Mouse (Mus musculus) left cerebral cortex, postnatal 25 days (tissue): ENCODE results near the gene Polr3k. TPM values are rescaled to one million over a fixed set of nuclear protein-coding genes. Genes with fewer than 3 reads are reported as not detected.

ENCODE experiments used
- DNase-seq, 2 experiments: peaks; one replicate each; pipeline ENCODE4 v3.0.0; 2022; ENCODE audit warnings: low spot score in 2 of 2, mixed read lengths in 1 of 2
- intact Hi-C: fragments of 180-260 bp; cut with DNase I; formaldehyde crosslinking; loops from one replicate; pipeline ENCODE4 v1.15.1; 2025
- total RNA-seq, 2 experiments: library from RNA; stranded (reverse); gene quantifications; 2 replicates each; pipeline ENCODE4 v1.2.3; 2021

Gene Polr3k
- total RNA-seq = 10 to 100 TPM; 30.2 to 33.4 TPM

DNA sequence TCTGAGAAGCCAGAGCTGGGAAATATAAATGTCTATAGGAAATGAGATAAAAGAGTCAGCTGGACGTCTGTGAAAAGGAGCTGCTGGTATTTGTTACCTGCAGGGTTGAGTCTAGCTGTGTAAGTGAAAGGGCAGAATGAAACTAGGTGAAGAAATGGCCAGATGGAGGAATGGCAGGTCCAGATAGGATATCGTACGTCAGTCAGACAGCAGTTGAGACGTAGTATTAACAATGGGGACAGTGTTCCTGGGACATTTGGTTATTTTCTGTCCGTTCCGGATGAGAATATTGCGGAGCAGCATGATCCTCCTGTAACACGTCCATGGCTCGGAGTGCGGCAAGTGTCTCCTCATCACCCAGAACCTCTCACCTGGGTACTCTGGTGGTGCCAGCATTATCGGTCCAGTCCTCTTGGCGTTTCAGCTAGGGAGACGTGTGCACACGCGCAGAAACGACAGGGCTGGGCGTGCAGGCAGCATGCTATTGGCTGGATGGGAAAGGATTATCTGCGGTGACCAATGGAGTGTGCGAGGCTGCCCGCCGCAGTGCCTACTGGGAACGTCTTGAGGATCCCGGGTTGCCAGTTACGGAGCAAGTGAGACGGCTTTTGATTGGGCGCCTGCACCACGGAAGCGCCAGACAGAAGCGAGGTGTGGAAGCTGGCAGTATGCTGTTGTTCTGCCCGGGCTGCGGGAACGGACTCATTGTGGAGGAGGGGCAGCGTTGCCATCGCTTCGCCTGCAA is at the start of gene Polr3k:
Gene Polr3k, plus strand, starts transcription at position 547 of the 745 bp plus-strand sequence.
- intact Hi-C loops = no loop called here
- DNase-seq = peak; percentile 97 to 99

DNA sequence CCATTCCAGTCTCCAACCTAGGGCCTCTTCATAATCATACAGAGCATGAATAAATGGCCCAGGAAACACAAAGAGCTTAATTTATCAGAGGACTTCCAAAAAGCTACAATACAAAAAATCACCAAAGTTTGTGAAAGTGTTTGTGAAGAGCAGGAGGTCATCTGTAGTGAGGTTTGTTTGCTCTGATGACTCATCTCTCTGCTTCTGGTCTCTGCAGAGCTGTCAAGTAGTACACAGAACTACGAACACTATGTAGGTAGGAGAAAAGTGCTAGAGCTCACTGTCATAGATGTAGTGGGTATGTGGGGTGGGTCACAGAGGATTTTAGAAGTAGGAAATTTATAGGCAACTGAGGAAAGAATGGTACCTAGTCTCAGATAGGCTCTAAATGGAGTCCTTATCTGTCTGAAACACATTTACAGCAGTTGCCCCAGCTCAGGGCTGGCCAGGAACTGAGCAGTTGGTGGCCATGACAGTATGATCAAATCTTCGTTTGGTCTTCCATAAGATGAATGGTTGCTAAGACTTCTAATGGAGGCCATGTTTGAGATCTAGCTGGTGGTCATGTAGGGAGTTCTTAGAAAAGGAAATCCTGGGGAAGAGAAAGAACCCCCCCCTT is 35.0 kb upstream of the Polr3k start:
- DNase-seq = no peak
- intact Hi-C loops = no loop called here

DNA sequence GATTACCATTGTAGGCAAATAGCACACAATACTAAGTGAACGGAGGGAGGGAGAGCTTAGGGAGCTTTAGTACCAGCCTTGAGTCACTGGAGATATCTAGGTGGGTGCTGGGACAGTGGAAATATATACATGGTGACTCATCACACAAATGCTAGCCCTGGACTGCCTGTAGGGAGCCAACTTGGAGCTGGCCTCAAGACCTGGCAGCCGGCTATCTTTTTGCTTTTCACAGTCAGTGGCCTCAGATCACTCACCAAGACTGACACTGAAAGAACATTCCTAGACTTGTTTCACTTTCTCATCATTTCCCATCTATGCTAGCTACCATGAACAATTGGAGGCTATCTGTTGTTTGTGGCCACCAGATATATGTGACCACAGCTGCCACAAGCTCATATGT is 31.4 kb upstream of the Polr3k start:
- DNase-seq = no peak
- intact Hi-C loops = loop anchor here (10.0 kb wide), 1 partner anchor 108 kb away; no protein-coding TSS in a partner anchor

DNA sequence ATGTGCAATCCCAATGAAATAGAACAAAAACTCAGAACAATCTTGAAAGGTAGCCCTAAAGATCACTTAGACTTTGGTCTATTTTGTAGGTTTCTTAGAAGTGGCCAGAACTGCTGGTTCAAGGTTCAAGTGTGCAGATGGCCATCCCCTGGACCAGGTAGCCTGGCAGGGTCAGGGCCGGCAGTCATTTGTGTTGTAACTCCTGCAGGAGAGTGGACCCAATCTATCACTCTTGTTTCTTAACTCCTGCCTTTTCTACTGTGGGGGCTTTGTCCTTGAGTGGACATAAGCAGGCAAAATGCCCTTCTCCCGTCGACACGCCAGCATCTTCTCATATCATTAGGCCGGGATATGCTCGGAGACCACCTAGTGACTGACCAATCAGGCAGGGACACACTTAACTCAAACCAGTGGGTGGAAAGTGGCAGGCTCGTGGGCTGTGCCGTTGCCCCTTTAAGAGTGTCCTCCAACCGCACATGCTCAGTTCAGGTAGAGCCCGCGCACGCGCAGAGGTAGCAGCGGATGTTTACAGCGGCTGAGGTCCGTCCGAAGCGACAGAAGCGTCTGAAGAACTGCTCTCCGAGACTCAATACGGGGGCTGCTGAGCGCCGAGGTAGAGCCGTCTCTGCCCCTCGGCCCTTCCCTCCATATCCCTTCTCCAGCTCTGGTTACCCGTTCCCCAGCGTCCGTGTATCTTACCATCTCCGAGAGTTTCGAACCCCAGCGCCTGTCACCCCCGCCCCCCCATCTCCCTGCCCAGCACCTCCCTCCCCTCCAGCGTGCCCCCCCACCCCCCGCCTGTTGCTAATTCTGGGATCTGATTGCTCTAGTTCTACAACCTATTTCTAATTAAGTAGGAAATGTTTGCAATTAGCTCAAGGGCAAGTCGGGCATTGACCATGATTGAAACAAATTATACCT is 26.5 kb upstream of the Polr3k start, which contains the start of gene Pcmtd2:
Gene Pcmtd2, plus strand, starts transcription at position 483 of the 921 bp plus-strand sequence.
- peak; percentile 93 to 96 for DNase-seq

DNA sequence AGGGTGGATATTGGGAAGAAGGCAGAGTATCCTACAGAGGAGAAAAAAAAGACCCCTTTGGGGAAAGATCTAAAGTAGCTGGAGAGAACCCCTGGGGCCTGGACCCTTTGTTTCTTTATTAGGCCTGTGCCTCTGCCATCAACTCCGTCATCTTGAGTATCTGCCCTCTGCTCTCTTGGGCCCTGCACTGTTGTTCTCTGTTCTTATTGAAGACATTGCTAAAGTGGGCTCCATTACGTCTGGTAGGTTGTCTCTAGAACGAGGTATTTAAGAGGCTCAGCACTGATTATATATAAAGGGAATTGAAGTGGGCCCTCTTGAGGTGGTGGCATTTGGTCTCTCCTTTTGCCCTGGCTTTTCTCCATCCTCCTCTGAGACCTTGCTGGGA is 25.9 kb upstream of the Polr3k start:
- peak; percentile 9 to 10 for DNase-seq
- intact Hi-C loops = loop anchor here (5.0 to 10.0 kb wide), 2 partner anchors 71 to 113 kb away; no protein-coding TSS in a partner anchor

More for the DNA sequence above, 26.5 kb upstream of the Polr3k start, which contains the start of gene Pcmtd2:
- intact Hi-C loops = loop anchor here (5.0 to 10.0 kb wide), 2 partner anchors 70 to 113 kb away; no protein-coding TSS in a partner anchor

DNA sequence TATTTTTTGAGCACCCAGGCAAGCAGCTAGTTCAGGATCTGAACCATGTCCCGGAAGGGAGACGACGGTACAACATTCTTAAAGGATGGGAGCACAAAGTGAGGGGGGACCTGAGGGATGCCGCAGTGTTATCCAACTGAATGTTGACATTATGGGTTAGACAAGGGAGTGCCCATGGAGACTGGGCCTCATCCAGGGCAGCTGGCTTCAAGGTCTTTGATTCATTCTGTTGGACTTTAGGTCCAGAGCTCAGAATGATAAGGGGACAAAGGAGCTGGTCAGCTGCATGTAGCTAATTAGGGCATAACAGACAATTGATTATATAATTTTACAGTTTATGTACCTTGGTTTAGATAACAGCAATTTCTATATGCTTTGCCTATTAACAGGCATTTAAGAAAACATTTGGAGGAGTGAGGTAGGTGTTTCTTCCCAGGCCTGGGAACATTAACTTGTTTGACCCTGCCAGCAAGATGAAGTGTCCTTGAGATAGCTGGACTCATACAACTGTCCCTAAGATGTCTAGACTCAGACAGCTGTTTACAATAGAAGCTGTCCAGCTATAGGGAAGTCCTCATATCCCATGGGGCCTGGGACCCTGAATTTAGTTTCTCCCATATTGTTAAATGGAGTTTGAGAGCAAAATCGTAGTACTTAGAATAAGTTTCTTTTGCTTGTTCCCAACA is 18.3 kb upstream of the Polr3k start:
- intact Hi-C loops = loop anchor here (10.0 kb wide), 1 partner anchor 201 kb away; no protein-coding TSS in a partner anchor
- no peak for DNase-seq

DNA sequence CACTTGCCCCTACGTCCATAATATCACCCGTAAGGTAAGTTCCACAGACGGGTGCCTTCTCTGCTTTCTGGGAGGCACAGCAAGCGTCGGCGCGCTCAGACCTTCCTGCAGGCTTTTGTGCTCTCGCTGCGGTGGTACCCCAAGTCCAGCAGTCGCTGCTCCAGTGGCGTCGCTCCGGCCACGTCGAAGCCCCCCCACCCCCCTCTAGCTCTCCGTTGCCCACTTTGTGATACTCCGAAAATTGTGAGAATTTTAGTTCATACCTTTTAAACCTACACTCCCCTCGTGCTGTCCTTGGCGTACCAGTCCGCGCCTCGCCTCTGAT is 361 bp downstream of the Polr3k start:
- intact Hi-C loops = no loop called here
- DNase-seq = no peak

DNA sequence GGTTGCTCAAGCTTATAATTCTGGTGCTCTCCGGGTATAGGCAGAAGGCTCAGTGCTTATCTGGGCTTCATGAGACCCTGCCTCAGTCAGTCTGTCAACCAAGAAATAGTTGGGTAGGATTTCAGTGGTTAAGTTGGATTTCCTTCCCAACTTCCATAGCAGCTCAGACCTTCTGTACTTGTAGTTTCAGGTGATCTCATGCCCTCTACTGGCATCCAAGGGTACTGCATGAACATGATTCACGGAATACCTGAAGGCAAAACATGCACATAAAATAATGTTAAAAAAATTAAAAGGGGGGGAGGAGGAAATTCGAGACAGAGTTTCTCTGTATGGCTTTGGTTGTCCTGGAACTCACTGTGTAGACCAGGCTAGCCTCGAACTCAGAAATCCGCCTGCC is 2.8 kb downstream of the Polr3k start:
- intact Hi-C loops = loop anchor here (1.0 kb wide), 1 partner anchor 145 kb away; no protein-coding TSS in a partner anchor

DNA sequence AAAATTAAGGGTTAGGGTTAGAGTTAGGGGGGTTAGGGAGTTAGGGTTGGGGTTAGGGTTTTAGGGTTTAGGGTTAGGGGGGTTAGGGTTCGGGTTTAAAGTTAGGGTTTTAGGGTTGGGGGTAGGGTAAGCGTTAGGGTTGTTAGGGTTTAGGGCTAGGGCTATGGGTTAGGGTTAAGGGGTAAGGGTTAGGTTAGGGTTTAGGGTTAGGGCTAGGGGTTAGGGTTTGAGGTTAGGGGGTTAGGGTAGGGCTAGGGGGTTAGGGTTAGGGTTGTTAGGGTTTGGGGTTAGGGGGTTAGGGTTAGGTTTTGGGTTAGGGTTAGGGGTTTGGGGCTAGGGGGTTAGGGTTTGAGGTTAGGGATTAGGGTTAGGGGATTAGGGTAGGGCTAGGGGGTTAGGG is 6.9 kb downstream of the Polr3k start:
- no peak for DNase-seq
- intact Hi-C loops = no loop called here

More for the DNA sequence above, 2.8 kb downstream of the Polr3k start:
- DNase-seq = peak; percentile 80 to 85

DNA sequence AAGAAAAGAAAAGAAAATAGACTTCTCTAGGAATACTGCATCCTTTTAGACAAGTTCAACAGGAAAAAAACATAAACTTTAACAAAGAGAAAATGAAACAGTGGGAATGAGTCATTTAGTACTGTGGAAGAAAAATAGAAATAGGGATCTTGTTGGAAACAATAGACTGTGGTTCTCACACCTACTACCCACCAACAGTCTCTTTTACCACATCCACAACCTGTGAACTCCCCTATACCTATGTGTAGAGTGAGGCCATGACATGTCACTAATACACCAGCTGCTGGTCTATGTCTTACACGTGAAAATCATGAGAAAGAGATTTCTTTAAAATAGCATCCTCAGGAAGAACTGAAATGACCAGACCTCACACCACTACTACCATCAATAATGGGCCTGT is 14.8 kb downstream of the Polr3k start:
- intact Hi-C loops = no loop called here
- no peak for DNase-seq

DNA sequence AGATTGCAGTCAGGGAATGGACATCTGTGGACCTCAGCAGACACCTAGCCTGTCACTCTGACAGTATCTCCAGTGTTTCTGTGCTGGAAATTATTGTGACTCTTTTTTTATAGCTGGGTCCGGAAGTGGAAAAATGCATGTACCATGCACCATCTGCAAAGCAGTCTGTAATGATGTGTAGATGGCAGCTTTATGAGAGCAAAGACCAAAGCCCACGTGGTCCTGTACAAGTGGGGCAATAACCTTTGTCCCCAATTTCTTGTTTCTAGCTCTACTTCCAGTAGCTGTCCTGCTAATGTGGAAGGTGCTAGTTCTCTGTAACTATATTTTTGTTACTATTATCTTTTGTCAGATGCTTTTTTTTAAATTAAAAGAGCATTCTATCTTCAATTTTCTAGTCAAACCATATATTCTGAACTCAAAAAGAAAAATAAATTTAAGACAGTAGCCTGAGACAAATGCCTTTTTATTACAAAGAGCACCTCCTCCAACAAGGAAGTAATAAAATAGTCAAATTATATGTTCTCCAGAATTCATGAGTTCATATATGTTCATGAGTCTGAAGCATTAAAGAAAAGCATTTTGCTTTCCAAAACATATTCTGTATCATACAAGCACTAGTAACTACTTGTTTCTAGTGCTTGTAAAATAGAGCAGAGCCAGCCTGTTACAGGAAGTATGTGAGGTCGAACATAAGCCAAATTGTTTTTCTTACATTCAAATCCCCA is 19.0 kb downstream of the Polr3k start:
- no peak for DNase-seq
- intact Hi-C loops = no loop called here

DNA sequence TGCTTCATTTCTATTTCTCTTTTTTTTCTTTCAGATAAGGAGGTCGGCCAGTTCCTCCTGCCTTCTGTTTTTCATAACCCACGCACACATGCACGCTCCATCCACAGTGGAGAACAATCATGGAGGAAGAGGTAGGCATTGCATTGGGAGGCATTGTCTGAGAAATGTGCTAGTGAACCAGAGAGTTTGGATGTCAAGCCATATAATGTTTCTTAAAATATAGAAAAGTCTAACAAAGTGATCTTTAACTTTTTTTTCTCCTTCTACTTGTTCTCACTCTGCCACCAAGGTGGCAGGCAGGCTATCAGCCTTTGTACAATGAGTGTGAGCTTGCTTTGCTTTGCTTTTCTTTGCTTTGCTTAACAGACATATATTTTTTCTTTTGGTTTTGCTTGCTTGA is 53.7 kb downstream of the Polr3k start:
- intact Hi-C loops = no loop called here
- no peak for DNase-seq

DNA sequence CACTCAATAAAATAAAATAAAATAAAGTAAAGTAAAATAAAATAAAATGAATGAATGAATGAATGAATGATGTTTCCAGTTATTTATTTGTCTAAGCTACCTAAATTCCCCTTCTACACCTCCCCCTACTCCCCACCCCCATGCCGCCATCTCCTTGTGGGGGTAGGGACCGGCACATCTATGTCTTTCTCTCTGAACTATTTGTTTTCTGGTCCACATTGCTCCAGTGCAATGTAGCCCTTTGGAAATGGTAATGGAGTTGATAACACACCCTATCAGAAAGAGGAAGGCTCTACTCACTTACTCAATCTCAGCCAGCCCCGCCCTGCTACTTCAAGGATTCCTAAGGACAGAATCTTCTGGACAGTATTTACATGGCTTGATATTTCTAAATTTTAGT is 54.4 kb downstream of the Polr3k start:
- intact Hi-C loops = no loop called here
- peak; percentile 3 to 11 for DNase-seq

Other genes with a start within 250 kb of the Polr3k start
- not detected for gene Gm29797, start 207.3 kb upstream of the Polr3k start, total RNA-seq
- 10 to 100 TPM; 10.9 to 11.4 TPM for gene Sox18, start 192.7 kb upstream of the Polr3k start, total RNA-seq
- gene Tcea2, start 184.0 kb upstream of the Polr3k start, total RNA-seq = 10 to 100 TPM; 61.9 to 63.3 TPM
- gene Rgs19, start 170.4 kb upstream of the Polr3k start, total RNA-seq = 10 to 100 TPM; 30.2 to 35.3 TPM
- not detected for gene Lkaaear1, start 165.9 kb upstream of the Polr3k start, total RNA-seq
- gene Oprl1, start 149.3 kb upstream of the Polr3k start, total RNA-seq = 10 to 100 TPM; 56.1 to 57.3 TPM
- gene Myt1, start 101.0 kb upstream of the Polr3k start, total RNA-seq = 10 to 100 TPM; 17.4 to 18.1 TPM
- 10 to 100 TPM; 78.2 to 95.2 TPM for gene Pcmtd2, start 26.5 kb upstream of the Polr3k start, total RNA-seq
- gene Gm14496, start 126.8 kb downstream of the Polr3k start, total RNA-seq = not detected